Mouse (Mus musculus) T-cell, adult 2 months (primary cell): Measurements from ENCODE around the gene Smoc2.

ENCODE experiments used
- DNase-seq: peaks from one replicate; pipeline ENCODE4 v3.0.0; 2022; ENCODE audit warnings: low spot score

Gene Smoc2

GRCm38 (mm10) chr17:14277310-14277709 lies 2.0 kb upstream of the Smoc2 start:
- no peak for DNase-seq

- DNase-seq: no peak
Measured at GRCm38 (mm10) chr17:14279966-14280300, 627 bp downstream of the Smoc2 start.

- DNase-seq: no peak
Measured at GRCm38 (mm10) chr17:14280425-14280833, 1.1 kb downstream of the Smoc2 start.

GRCm38 (mm10) chr17:14288015-14288616 lies 8.8 kb downstream of the Smoc2 start:
- no peak for DNase-seq

GRCm38 (mm10) chr17:14293617-14294016 lies 14.3 kb downstream of the Smoc2 start:
- DNase-seq: no peak

GRCm38 (mm10) chr17:14295146-14295545 lies 15.8 kb downstream of the Smoc2 start:
- DNase-seq: no peak

- DNase-seq: no peak
Measured at GRCm38 (mm10) chr17:14300361-14300760, 21.1 kb downstream of the Smoc2 start.

- no peak for DNase-seq
Measured at GRCm38 (mm10) chr17:14301491-14302344, 22.4 kb downstream of the Smoc2 start.

GRCm38 (mm10) chr17:14302356-14302755 lies 23.1 kb downstream of the Smoc2 start:
- DNase-seq: no peak

GRCm38 (mm10) chr17:14303722-14304121 lies 24.4 kb downstream of the Smoc2 start:
- DNase-seq: no peak

- DNase-seq: no peak
Measured at GRCm38 (mm10) chr17:14309884-14310283, 30.6 kb downstream of the Smoc2 start.

GRCm38 (mm10) chr17:14312440-14312839 lies 33.1 kb downstream of the Smoc2 start:
- DNase-seq: no peak

GRCm38 (mm10) chr17:14314308-14314707 lies 35.0 kb downstream of the Smoc2 start:
- no peak for DNase-seq

- no peak for DNase-seq
Measured at GRCm38 (mm10) chr17:14316536-14316935, 37.2 kb downstream of the Smoc2 start.

- DNase-seq: no peak
Measured at GRCm38 (mm10) chr17:14317439-14317838, 38.1 kb downstream of the Smoc2 start.

GRCm38 (mm10) chr17:14326156-14326555 lies 46.9 kb downstream of the Smoc2 start:
- no peak for DNase-seq

- DNase-seq: no peak
Measured at GRCm38 (mm10) chr17:14328037-14328436, 48.7 kb downstream of the Smoc2 start.

- no peak for DNase-seq
Measured at GRCm38 (mm10) chr17:14330498-14330897, 51.2 kb downstream of the Smoc2 start.

GRCm38 (mm10) chr17:14339932-14340557 lies 60.7 kb downstream of the Smoc2 start:
- DNase-seq: no peak

GRCm38 (mm10) chr17:14340736-14341135 lies 61.4 kb downstream of the Smoc2 start:
- DNase-seq: no peak

- DNase-seq: no peak
Measured at GRCm38 (mm10) chr17:14342511-14342910, 63.2 kb downstream of the Smoc2 start.

- DNase-seq: no peak
Measured at GRCm38 (mm10) chr17:14343442-14343841, 64.1 kb downstream of the Smoc2 start.

GRCm38 (mm10) chr17:14345556-14345955 lies 66.2 kb downstream of the Smoc2 start:
- no peak for DNase-seq
